Mouse (Mus musculus) heart, embryonic 11.5 days (tissue): ENCODE measurements around the gene Pde6d. TPM values are rescaled to one million over a fixed set of nuclear protein-coding genes. Genes with fewer than 3 reads are reported as not detected.

ENCODE experiments used
- ATAC-seq: fragments of 200-750 bp; cut with Nextera tagmentation; replicated peaks from 2 replicates; pipeline ENCODE4 v1.8.0; 2017; ENCODE audit warnings: moderate library complexity; ENCODE audit not compliant: insufficient number of reproducible peaks, low FRiP score, low TSS enrichment
- H3K27ac ChIP-seq: fragments of 300-500 bp; sonication (generic); 2 replicates; pipeline ENCODE4 v1.5.1; 2014; ENCODE audit warnings: mild to moderate bottlenecking, low read depth, low read length
- H3K27me3 ChIP-seq: fragments of 300-500 bp; sonication (generic); 2 replicates; pipeline ENCODE4 v1.6.1; 2014; ENCODE audit warnings: mild to moderate bottlenecking, low read length, mixed read lengths; ENCODE audit not compliant: control insufficient read depth, insufficient read depth
- H3K36me3 ChIP-seq: fragments of 300-500 bp; sonication (generic); 2 replicates; pipeline ENCODE4 v1.6.1; 2014; ENCODE audit warnings: mild to moderate bottlenecking, low read length, moderate library complexity, mixed read lengths; ENCODE audit not compliant: control insufficient read depth, insufficient read depth
- H3K4me1 ChIP-seq: fragments of 300-500 bp; sonication (generic); 2 replicates; pipeline ENCODE4 v1.6.1; 2014; ENCODE audit warnings: low read length; ENCODE audit not compliant: control insufficient read depth, insufficient read depth
- H3K4me2 ChIP-seq: fragments of 300-500 bp; sonication (generic); 2 replicates; pipeline ENCODE4 v1.6.1; 2014; ENCODE audit warnings: mild to moderate bottlenecking, moderate library complexity
- H3K4me3 ChIP-seq: fragments of 300-500 bp; sonication (generic); 2 replicates; pipeline ENCODE4 v1.5.1; 2014; ENCODE audit warnings: low read depth, low read length
- H3K9ac ChIP-seq: fragments of 300-500 bp; sonication (generic); 2 replicates; pipeline ENCODE4 v1.6.1; 2014; ENCODE audit warnings: mild to moderate bottlenecking, low read depth, low read length, moderate library complexity
- H3K9me3 ChIP-seq: fragments of 300-500 bp; sonication (generic); replicated peaks from 2 replicates; pipeline ENCODE4 v1.6.1; 2016; ENCODE audit warnings: low read length; ENCODE audit not compliant: control insufficient read depth
- WGBS: fragments of 180-500 bp; shearing (Covaris S2); extraction: QIAGEN DNeasy Blood & Tissue Kit; methylation state at CpG from one replicate; pipeline ENCODE4 v1.1.7; 2014; ENCODE audit not compliant: insufficient replicate concordance; 5-methylcytosine and 5-hydroxymethylcytosine counted together
- polyA plus RNA-seq: library from polyadenylated mRNA; unstranded; fragments of >200 nt; fragmentation: Nextera tagmentation; extraction: Ambion mirVana; gene quantifications from 2 replicates; pipeline ENCODE4 v1.2.1, GENCODE M21; 2014

Gene Pde6d
- polyA plus RNA-seq, 1 experiment from 2014 or later, result 71.4 TPM

DNA sequence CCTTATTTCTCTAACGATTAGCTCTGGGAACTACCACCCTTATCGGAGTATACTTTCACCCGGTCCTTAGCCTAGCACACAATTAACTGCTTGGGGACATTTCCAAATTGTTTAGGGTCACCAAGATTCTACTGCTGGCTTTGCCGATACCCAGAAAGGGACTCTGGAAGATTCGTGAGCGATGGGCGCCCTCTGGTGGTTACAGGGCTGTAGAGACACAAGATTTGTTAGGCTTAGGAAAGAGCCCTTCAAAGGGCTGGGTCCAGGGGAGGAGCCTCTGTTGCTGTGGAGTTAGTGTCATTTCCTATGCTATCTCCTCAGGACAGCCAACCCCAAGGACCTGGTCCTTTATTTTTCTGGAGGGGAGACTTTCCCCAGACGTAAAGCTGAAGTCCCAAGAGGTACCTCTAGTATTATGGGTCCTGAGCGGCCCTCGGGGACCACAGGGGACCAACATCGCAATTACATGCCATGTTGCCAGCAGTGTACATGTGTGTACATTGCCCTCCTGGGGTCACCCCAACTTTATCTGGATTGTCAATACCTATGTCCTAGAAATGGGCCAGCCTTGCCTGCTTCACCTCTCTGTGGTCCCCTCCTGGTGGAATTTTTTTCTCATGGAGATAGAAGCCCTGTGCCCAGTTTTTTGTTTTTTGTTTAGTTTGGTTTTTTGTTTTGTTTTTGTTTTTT, 49.9 kb downstream of the Pde6d start:
- H3K27ac ChIP-seq, result 0 out of 2 replicates have a peak overlapping the region, but pooled peaks have one; percentile 16

GRCm38 (mm10) chr1:86531547-86532321, 50.7 kb downstream of the Pde6d start:
- Histone ChIP-seq H3K36me3 (peaks cover 6% of the 10 kb centered on the region; the same call in 1 of the 2 replicates), H3K4me2 (peak overlapping the region; percentile 46), H3K27me3 (no peaks in the 10 kb centered on the region), H3K27ac (peak overlapping the region; percentile 46; the same call in 1 of the 2 replicates), H3K9ac (peak overlapping the region; percentile 52), H3K4me1 (peaks cover 23% of the 10 kb centered on the region), H3K9me3 (no peaks in the 10 kb centered on the region), H3K4me3 (no peak overlapping the region)
- peak; percentile 24 for ATAC-seq
- 7% methylated on average over 13 of the region's 13 CpGs for WGBS

More for the DNA sequence above, 49.9 kb downstream of the Pde6d start:
- Histone ChIP-seq H3K36me3 (peaks cover 6% of the 10 kb centered on the region; the same call in 1 of the 2 replicates), H3K4me2 (peak overlapping the region; percentile 46), H3K9me3 (no peaks in the 10 kb centered on the region), H3K4me3 (no peak overlapping the region), H3K9ac (no peak overlapping the region), H3K27me3 (no peaks in the 10 kb centered on the region), H3K4me1 (peaks cover 23% of the 10 kb centered on the region)
- ATAC-seq, result peak; percentile 13; the same call in 1 of the 2 replicates
- 27% methylated on average over 11 of the region's 11 CpGs for WGBS

DNA sequence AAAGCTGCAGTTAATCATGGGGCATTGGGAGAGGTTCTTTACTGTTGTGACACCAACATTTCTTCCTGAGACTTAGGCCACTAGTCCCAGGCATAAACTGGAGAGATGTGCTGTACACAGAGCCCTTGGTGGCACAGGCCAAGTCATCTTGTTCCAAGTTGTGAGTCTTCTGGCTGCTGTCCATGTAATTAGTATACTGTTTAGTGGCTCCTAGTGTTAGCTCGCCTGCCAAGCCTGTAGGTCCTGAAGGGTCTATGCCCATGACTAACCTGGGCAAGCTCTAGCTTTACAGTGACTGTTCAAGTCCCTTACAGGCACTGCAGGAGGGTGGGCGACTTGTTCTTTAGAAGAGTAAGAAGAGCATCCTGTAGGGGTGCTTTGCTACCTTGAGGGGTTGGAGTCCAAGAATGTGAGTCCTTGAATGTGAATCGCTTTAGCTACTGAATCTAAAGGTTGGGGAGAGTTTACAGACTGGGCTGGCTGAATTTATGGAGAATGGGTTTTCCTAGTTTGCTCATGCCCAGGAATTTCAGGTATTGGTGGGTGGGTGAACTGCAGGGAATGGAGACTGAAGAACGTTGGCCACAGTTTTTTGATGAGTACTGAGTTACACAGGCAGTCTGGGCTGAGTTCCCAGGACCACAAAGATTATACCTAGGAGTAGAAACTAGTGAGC, 51.4 kb downstream of the Pde6d start:
- H3K9ac ChIP-seq, result peak overlapping the region; percentile 52; the same call in 1 of the 2 replicates
- no peaks in the 10 kb centered on the region for H3K9me3 ChIP-seq
- no peaks in the 10 kb centered on the region for H3K27me3 ChIP-seq
- WGBS, result 27% methylated on average over 4 of the region's 4 CpGs
- peaks cover 6% of the 10 kb centered on the region; the same call in 1 of the 2 replicates for H3K36me3 ChIP-seq
- no peak overlapping the region for H3K4me2 ChIP-seq
- H3K4me1 ChIP-seq, result peaks cover 23% of the 10 kb centered on the region
- H3K4me3 ChIP-seq, result no peak overlapping the region
- no peak for ATAC-seq
- H3K27ac ChIP-seq, result 0 out of 2 replicates have a peak overlapping the region, but pooled peaks have one; percentile 46

GRCm38 (mm10) chr1:86529590-86529989, 52.8 kb downstream of the Pde6d start:
- no peak overlapping the region for H3K27ac ChIP-seq
- H3K4me1 ChIP-seq, result peaks cover 30% of the 10 kb centered on the region
- peak overlapping the region; percentile 90 for H3K4me2 ChIP-seq
- H3K9ac ChIP-seq, result peak overlapping the region; percentile 100
- peaks cover 6% of the 10 kb centered on the region; the same call in 1 of the 2 replicates for H3K36me3 ChIP-seq
- no peaks in the 10 kb centered on the region for H3K27me3 ChIP-seq
- WGBS, result 62% methylated on average over 4 of the region's 4 CpGs
- H3K4me3 ChIP-seq, result peak overlapping the region; percentile 100
- ATAC-seq, result no peak
- no peaks in the 10 kb centered on the region for H3K9me3 ChIP-seq

DNA sequence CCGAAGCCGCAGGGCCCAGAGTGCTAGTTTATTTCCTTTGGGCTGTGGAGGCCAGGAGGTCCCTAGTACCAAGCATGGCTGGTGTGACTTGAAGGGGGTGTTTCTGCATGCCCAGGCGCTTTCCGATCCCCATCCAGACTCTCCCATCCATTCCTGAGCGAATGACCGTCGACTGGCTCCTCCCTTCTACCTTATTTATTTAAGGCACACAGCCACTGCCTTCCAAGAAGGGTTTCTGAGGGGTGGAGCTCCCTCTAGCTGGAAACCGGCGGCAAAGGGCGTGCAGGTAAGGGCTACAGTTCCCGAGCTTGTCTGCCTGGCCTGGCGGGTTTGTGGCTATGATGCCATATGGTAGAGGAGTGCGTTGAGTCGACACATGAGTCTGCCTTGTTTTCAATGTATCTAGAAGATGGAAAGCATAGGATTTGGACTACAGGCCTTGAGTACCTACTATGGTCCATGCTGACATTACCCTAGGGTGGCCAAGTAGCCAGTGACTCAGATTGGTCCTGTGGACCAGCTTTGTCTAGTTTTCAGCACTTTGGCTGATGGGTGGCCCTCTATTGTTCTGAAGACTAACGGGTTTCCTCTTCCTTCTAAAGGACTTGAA, 53.8 kb downstream of the Pde6d start:
- Histone ChIP-seq H3K4me2 (peak overlapping the region; percentile 90), H3K27me3 (no peaks in the 10 kb centered on the region), H3K4me3 (peak overlapping the region; percentile 100), H3K4me1 (peaks cover 31% of the 10 kb centered on the region), H3K36me3 (peaks cover 6% of the 10 kb centered on the region; the same call in 1 of the 2 replicates), H3K9me3 (no peaks in the 10 kb centered on the region), H3K9ac (peak overlapping the region; percentile 100), H3K27ac (peak overlapping the region; percentile 99)
- ATAC-seq, result no peak
- 0% methylated on average over 15 of the region's 15 CpGs for WGBS

GRCm38 (mm10) chr1:86527599-86528486, 54.6 kb downstream of the Pde6d start:
- Histone ChIP-seq H3K27me3 (no peaks in the 10 kb centered on the region), H3K36me3 (peaks cover 6% of the 10 kb centered on the region; the same call in 1 of the 2 replicates), H3K4me3 (peak overlapping the region; percentile 100), H3K9ac (peak overlapping the region; percentile 100), H3K4me2 (peak overlapping the region; percentile 90), H3K27ac (peak overlapping the region; percentile 99), H3K4me1 (peaks cover 31% of the 10 kb centered on the region), H3K9me3 (no peaks in the 10 kb centered on the region)
- ATAC-seq, result 0 out of 2 replicates have a peak, but pooled peaks have one; percentile 1
- under 1% methylated on average over 85 of the region's 89 CpGs for WGBS

GRCm38 (mm10) chr1:86526789-86527598, 55.4 kb downstream of the Pde6d start:
- Histone ChIP-seq H3K27me3 (no peaks in the 10 kb centered on the region), H3K4me3 (peak overlapping the region; percentile 100), H3K36me3 (peaks cover 6% of the 10 kb centered on the region; the same call in 1 of the 2 replicates), H3K4me2 (peak overlapping the region; percentile 90), H3K9me3 (no peaks in the 10 kb centered on the region), H3K27ac (peak overlapping the region; percentile 99), H3K9ac (peak overlapping the region; percentile 100), H3K4me1 (peaks cover 36% of the 10 kb centered on the region)
- ATAC-seq, result no peak
- WGBS, result under 1% methylated on average over 92 of the region's 111 CpGs
